Mouse (Mus musculus) mouse embryonic stem cell (cell line): ENCODE measurements at regions not wholly inside any gene's neighbourhood (a gene's known extent, or its start where the extent isn't known, plus 50 kb on each side); places are given as distances from the start of the nearest gene placed in this dataset.

Experiments
- in situ Hi-C, 2 experiments: fragments of 300-500 bp; cut with MboI; formaldehyde crosslinking; loops; 1 replicate in 1 of 2; 3 replicates in 1 of 2; pipeline ENCODE4 v1.14.3; 2019 to 2020; ENCODE audit warnings: low sequenced_read_pairs in 2 of 2, low pct_unique_long_range_greater_than_20kb in 1 of 2, mixed read lengths in 1 of 2; ENCODE audit not compliant: unreplicated experiment in 1 of 2

DNA sequence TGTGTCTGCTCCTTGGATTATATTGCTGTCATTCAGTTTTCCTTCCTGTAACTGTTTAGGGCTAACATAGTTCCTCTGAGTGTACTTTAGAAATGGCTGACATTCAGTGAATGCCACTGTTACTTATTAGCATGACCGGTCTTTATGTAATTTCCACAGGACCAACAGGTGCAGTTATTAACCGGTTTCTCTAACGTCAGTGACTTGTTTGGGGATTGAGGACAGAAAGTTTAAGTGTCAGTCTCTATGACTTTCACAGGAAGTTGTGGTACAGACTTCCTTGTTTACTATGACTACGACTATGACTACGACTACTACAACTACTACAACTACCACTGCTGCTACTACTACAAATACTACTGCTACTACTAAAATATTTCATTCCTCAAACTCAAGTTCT lies 170.4 kb upstream of the Ptger4 start:
- in situ Hi-C loops: no loop called here

- in situ Hi-C loops: no loop called here
These were observed 172.0 kb upstream of the Ptger4 start for GRCm38 (mm10) chr15:5416031-5416430.

- in situ Hi-C loops: no loop called here
These were observed 182.7 kb upstream of the Ptger4 start for GRCm38 (mm10) chr15:5426641-5427040.

DNA sequence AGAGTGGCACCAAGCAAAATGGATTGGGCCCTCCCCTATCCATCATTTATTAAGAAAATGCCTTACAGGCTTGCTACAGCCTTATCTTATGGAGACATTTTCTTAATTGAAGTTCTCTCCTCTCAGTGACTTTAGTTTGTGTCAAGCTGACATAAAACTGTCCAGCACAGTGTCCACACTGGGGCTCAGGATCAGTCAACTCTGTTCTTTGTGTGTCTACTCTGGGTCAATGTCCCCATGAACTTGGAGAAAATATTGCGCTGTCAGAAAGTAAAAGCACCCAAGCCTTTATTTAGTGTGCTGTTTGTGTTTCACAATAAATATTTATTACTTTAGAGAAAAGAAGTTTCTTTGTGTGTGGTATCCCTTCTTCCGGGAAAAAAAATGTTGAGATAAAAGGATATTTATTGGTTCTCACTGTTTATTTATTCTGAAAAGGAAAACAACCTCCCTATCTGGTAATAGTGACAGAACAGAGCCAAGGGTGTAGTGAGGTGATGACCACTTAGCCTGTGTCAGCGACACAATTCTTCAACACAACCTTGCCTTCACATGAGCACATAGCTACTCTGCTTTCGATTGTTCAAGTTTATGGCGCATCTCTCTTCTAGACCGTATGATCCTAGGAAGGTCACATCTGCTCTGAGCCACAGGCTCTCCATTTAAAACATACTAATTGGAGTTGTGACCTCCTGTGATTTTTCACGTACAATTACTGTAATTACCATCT lies 183.5 kb upstream of the Ptger4 start:
- in situ Hi-C loops: no loop called here

GRCm38 (mm10) chr15:5432018-5432417 lies 188.0 kb upstream of the Ptger4 start:
- in situ Hi-C loops: no loop called here

DNA sequence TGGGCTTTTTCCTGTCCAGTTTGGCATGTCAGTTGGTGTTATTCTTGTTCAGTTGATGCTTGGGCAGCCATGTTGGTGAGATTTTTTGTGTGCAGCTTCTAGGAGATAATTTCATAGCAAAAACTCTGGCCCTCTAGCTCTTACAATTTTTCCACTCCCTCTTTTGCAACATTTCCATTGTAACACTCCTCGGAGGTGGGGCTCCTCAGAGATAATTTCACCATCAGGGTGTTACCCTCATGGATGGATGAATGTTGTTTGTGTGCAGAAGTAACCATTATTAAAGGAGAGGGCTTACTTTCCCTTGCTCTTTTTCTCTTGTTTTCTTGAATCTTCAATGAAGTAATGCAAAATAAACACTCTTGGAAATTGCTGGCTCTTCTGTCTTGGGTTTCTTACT lies 193.0 kb upstream of the Ptger4 start:
- in situ Hi-C loops: no loop called here

DNA sequence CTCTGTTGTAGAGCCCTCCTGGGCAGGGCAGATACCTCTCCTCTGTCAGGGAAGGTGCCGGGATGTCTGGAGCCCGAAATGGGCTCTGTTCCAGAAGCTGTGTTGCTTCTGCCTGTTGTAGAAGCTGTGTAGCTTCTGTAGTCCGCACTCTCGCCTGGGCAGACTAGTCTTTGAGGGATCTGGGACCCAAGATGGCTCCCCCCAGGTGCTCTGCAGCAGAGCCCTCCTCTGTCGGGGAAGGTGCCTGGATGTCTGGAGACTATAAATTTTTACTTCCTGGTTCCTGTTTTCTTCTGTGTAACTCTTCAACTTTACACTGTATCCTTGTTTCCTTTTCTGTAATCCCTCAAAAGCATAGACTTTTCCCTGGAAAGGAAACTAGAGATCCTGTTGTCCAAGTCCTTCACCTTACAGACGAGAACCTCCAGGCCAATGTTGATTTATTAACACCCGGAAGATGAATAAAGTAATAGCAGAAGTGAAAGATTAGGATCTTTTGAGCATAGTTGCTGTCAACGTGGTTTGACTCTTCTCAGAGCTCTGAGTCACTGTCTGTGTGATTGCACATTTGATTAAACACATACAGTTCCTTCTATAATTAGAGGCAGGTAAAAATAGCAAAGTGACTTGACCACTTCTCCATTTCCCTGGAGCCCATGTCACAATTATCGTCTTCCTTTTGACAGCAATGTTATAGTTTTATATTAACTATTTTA lies 202.2 kb upstream of the Ptger4 start:
- in situ Hi-C loops: no loop called here

DNA sequence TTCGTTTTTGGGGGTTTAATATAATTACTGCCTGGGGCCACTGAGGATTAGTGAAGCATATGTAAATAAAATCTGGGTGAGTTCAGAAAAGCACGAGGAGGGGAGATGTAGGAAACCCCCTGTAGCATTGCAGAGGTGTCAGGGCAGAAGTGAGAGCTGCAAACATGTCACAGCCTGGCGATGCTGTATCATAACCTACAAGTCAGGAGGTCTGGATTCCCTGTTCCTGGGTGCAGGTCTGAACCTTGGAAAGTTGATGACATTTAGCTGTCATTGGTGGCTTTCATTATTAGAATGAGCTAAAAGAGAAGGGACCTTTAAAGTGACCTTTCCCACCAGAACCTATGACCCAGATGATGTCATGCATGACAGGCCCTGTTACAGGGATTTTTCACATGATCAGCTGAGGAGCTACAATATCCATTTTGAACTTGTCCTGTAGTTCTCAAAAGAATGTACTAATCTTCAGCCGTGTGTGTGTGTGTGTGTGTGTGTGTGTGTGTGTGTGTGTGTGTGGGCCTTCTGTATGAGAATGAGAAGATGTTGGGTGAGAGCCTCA lies 202.8 kb upstream of the Ptger4 start:
- in situ Hi-C loops: no loop called here

GRCm38 (mm10) chr15:5447707-5448496 lies 203.9 kb upstream of the Ptger4 start:
- in situ Hi-C loops: no loop called here

DNA sequence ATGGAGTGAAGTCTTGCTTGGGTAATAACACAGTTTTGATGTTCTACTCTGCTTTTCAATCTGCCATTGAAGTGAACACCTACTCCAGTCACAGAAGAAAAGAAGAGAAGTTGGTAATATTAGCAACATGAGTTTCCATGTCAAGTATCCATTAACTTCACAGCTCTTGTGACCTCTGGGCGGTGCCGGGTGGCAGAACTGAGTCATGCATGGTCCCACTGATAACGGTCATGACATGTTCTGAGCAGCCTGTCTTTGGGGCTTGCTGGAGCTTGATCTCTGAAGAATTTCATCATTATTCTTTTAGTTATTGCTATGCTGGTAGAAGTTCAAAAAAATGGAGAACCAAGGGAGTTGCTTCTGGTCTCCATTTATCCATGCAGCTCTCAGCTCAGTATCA lies 215.1 kb upstream of the Ptger4 start:
- in situ Hi-C loops: no loop called here

GRCm38 (mm10) chr15:5459580-5459979 lies 215.6 kb upstream of the Ptger4 start:
- in situ Hi-C loops: no loop called here

GRCm38 (mm10) chr15:5462651-5463050 lies 218.7 kb upstream of the Ptger4 start:
- in situ Hi-C loops: no loop called here

DNA sequence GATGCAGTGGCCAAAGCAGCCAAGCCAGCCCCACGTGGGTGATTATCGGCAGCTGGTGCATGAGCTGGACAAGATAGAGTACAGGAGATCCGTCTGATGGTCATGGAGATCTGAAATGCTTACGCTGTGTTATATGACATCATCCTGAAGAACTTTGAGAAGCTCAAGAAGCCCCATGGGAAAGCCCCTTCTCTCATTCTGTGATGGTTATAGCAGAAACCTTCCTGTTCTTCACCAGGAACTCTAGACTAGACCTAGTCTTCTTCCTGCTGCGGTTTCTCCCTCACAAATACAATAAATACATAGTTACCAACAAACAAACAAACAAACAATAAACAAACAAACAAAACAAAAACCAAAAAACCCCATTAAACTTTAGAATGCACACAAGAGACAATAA lies 220.7 kb upstream of the Ptger4 start:
- in situ Hi-C loops: no loop called here

DNA sequence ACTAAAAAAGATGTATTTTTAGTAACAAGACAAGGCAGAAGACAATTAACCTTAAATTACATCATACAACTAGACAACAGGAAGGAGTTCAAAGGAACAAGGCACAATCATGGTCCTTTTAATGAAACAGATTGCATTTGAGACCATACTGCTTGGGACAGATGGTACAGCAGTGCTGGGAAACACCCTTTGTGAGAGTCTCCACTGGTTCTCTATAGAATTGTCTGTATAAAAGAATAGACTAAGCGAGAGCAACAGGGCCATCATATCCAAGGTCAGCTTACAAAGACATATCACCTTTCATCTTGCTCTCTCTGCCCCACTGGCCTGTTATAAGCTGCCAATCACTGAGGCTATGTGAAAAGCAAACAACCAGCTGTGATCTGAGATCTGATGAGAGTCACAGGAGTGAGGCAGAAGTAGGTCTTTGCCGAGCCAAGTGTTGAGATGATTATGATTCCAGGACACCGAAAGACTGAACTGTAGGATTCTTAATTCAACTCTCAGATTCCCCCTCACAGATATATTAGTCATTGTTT lies 224.6 kb upstream of the Ptger4 start:
- in situ Hi-C loops: no loop called here

- in situ Hi-C loops: no loop called here
These were observed 231.5 kb upstream of the Ptger4 start for GRCm38 (mm10) chr15:5475389-5475995.

- in situ Hi-C loops: no loop called here
These were observed 249.3 kb upstream of the Ptger4 start for GRCm38 (mm10) chr15:5493286-5493685.

DNA sequence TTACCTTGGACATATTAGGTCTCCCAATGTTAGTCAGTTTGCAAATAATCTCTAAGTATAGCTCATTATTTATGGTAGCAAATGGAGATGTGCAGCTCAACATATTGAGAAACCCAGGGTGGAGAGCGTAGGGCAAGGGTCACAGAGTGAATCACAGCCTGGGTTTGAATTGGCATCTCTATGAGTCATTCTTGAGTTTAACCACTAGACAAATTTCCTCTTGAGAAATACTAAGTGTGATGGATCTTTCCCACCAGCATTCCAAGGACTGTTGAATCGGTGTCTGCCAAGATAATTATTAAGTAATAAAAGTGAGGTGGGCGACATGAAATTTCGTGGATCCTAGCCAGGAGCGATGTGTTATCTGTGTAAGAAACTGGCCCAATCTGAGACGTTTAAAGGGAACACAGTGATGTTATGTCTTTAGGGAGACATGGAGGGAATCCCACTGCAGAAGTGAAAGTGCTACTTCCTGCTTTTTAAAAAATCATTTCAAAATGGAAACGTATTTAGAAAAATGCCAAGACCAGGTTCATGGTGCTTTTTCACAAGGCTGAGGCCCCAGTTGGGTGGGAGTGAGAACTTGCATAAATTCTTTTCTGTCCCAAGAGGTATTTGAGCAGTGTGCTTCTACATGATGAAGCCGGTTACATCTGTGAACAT lies 251.3 kb upstream of the Ptger4 start:
- in situ Hi-C loops: no loop called here

DNA sequence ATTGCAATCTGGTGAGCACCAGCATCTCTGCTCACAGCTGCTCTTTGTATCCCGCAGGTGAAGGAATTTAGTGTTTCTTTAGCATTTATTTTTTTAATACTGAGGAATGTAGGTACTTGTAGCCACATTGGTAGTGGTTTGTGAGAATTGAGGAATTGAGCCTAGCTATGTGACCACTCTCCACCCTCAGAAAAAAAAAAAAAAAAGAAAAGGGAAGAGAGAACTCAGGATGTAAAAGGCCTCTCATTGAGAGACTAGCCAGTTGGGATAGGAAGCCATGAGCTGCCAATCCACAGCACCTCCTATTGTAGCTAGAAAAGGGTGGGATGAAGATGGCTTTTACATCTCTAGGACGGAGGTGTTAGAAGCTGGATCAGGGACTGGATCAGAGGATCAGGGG lies 252.0 kb upstream of the Ptger4 start:
- in situ Hi-C loops: no loop called here
